Mouse (Mus musculus): Measurements from ENCODE around the gene Eif2ak3. TPM values are rescaled to one million over a fixed set of nuclear protein-coding genes. Genes with fewer than 3 reads are reported as not detected.
A peak's percentile ranks its signal among the peaks of the same experiment; 100 is the strongest.

Eif2ak3 gene
- polyA plus RNA-seq, 1 experiment from 2014 or later: 4.0 TPM

GRCm38 (mm10) chr6:70899594-70900003 lies 55.3 kb downstream of the Eif2ak3 start:
- no peak for ATAC-seq (ENCODE audit: insufficient read depth)
- 66% methylated on average over 8 of the region's 8 CpGs for WGBS (ENCODE audit: insufficient replicate concordance)
- Histone ChIP-seq H3K4me3 (replicated peaks) (no peak overlapping the region), H3K4me2 (no peak overlapping the region), H3K27me3 (no peaks in the 10 kb centered on the region), H3K9ac (no peak overlapping the region), H3K4me1 (replicated peaks) (no peaks in the 10 kb centered on the region), H3K9me3 (replicated peaks) (no peaks in the 10 kb centered on the region), H3K36me3 (replicated peaks) (peaks cover 60% of the 10 kb centered on the region), H3K27ac (replicated peaks) (no peak overlapping the region)

- 35% methylated on average over 5 of the region's 5 CpGs for WGBS (ENCODE audit: insufficient replicate concordance)
- Histone ChIP-seq H3K4me2 (no peak overlapping the region), H3K9me3 (replicated peaks) (no peaks in the 10 kb centered on the region), H3K27ac (replicated peaks) (no peak overlapping the region), H3K4me3 (replicated peaks) (no peak overlapping the region), H3K9ac (no peak overlapping the region), H3K36me3 (replicated peaks) (peaks cover 48% of the 10 kb centered on the region), H3K27me3 (no peaks in the 10 kb centered on the region), H3K4me1 (replicated peaks) (no peaks in the 10 kb centered on the region)
- ATAC-seq (ENCODE audit: insufficient read depth): peak; percentile 63
These were observed 59.4 kb downstream of the Eif2ak3 start for GRCm38 (mm10) chr6:70903689-70904088.

GRCm38 (mm10) chr6:70909572-70909971 lies 65.3 kb downstream of the Eif2ak3 start:
- Histone ChIP-seq H3K9ac (no peak overlapping the region), H3K27me3 (peaks cover 43% of the 10 kb centered on the region), H3K4me1 (replicated peaks) (no peaks in the 10 kb centered on the region), H3K9me3 (replicated peaks) (no peaks in the 10 kb centered on the region), H3K27ac (replicated peaks) (no peak overlapping the region), H3K4me2 (no peak overlapping the region), H3K36me3 (replicated peaks) (peaks cover 10% of the 10 kb centered on the region), H3K4me3 (replicated peaks) (no peak overlapping the region)
- 78% methylated on average over 7 of the region's 7 CpGs for WGBS (ENCODE audit: insufficient replicate concordance)
- ATAC-seq (ENCODE audit: insufficient read depth): no peak

- no peak overlapping the region for H3K4me3 ChIP-seq (replicated peaks)
- H3K9ac ChIP-seq: no peak overlapping the region
- peaks cover 43% of the 10 kb centered on the region for H3K27me3 ChIP-seq
- H3K27ac ChIP-seq (replicated peaks): no peak overlapping the region
- 51% methylated on average over 4 of the region's 4 CpGs for WGBS (ENCODE audit: insufficient replicate concordance)
- H3K4me2 ChIP-seq: no peak overlapping the region
- ATAC-seq (ENCODE audit: insufficient read depth): no peak
- no peaks in the 10 kb centered on the region for H3K9me3 ChIP-seq (replicated peaks)
- H3K4me1 ChIP-seq (replicated peaks): no peaks in the 10 kb centered on the region
- peaks cover 7% of the 10 kb centered on the region for H3K36me3 ChIP-seq (replicated peaks)
These were observed 66.0 kb downstream of the Eif2ak3 start for GRCm38 (mm10) chr6:70910285-70910684.

GRCm38 (mm10) chr6:70911668-70912395 lies 67.5 kb downstream of the Eif2ak3 start:
- Histone ChIP-seq H3K4me3 (replicated peaks) (no peak overlapping the region), H3K36me3 (replicated peaks) (no peaks in the 10 kb centered on the region), H3K9me3 (replicated peaks) (no peaks in the 10 kb centered on the region), H3K4me2 (peak overlapping the region; percentile 37), H3K27ac (replicated peaks) (no peak overlapping the region), H3K27me3 (peaks cover 43% of the 10 kb centered on the region), H3K9ac (no peak overlapping the region), H3K4me1 (replicated peaks) (no peaks in the 10 kb centered on the region)
- 19% methylated on average over 20 of the region's 20 CpGs for WGBS (ENCODE audit: insufficient replicate concordance)
- no peak for ATAC-seq (ENCODE audit: insufficient read depth)

GRCm38 (mm10) chr6:70912396-70912765 lies 68.1 kb downstream of the Eif2ak3 start:
- peaks cover 43% of the 10 kb centered on the region for H3K27me3 ChIP-seq
- no peak overlapping the region for H3K4me3 ChIP-seq (replicated peaks)
- no peak overlapping the region for H3K9ac ChIP-seq
- H3K27ac ChIP-seq (replicated peaks): no peak overlapping the region
- no peaks in the 10 kb centered on the region for H3K4me1 ChIP-seq (replicated peaks)
- 59% methylated on average over 7 of the region's 7 CpGs for WGBS (ENCODE audit: insufficient replicate concordance)
- no peak overlapping the region for H3K4me2 ChIP-seq
- no peak for ATAC-seq (ENCODE audit: insufficient read depth)
- H3K9me3 ChIP-seq (replicated peaks): no peaks in the 10 kb centered on the region
- no peaks in the 10 kb centered on the region for H3K36me3 ChIP-seq (replicated peaks)

- Histone ChIP-seq H3K4me3 (replicated peaks) (no peak within 1 kb of the TSS), H3K9me3 (replicated peaks) (no peaks in the 10 kb centered on the region), H3K27ac (replicated peaks) (no peak within 1 kb of the TSS), H3K4me1 (replicated peaks) (no peaks in the 10 kb centered on the region), H3K27me3 (peaks cover 24% of the 10 kb centered on the region), H3K36me3 (replicated peaks) (no peaks in the 10 kb centered on the region), H3K4me2 (no peak within 1 kb of the TSS), H3K9ac (no peak within 1 kb of the TSS)
- WGBS (ENCODE audit: insufficient replicate concordance): 57% methylated on average over 3 of the region's 3 CpGs
- ATAC-seq (ENCODE audit: insufficient read depth): no peak
These were observed 74.5 kb downstream of the Eif2ak3 start, which contains the start of gene Tex37 for GRCm38 (mm10) chr6:70918827-70919226. Tex37 (minus strand) TSS chr6:70918927.

- no peak overlapping the region for H3K27ac ChIP-seq (replicated peaks)
- H3K4me1 ChIP-seq (replicated peaks): no peaks in the 10 kb centered on the region
- no peak overlapping the region for H3K9ac ChIP-seq
- H3K27me3 ChIP-seq: peaks cover 23% of the 10 kb centered on the region
- no peak for ATAC-seq (ENCODE audit: insufficient read depth)
- H3K9me3 ChIP-seq (replicated peaks): no peaks in the 10 kb centered on the region
- H3K4me2 ChIP-seq: peak overlapping the region; percentile 32
- H3K36me3 ChIP-seq (replicated peaks): no peaks in the 10 kb centered on the region
- WGBS (ENCODE audit: insufficient replicate concordance): 13% methylated on average over 22 of the region's 22 CpGs
- H3K4me3 ChIP-seq (replicated peaks): no peak overlapping the region
These were observed 77.2 kb downstream of the Eif2ak3 start for GRCm38 (mm10) chr6:70921274-70922074.

- H3K4me3 ChIP-seq (replicated peaks): no peak overlapping the region
- ATAC-seq (ENCODE audit: insufficient read depth): no peak
- no peaks in the 10 kb centered on the region for H3K9me3 ChIP-seq (replicated peaks)
- no peak overlapping the region for H3K4me2 ChIP-seq
- WGBS (ENCODE audit: insufficient replicate concordance): 57% methylated on average over 2 of the region's 2 CpGs
- no peaks in the 10 kb centered on the region for H3K27me3 ChIP-seq
- H3K27ac ChIP-seq (replicated peaks): no peak overlapping the region
- no peaks in the 10 kb centered on the region for H3K4me1 ChIP-seq (replicated peaks)
- H3K9ac ChIP-seq: no peak overlapping the region
- H3K36me3 ChIP-seq (replicated peaks): no peaks in the 10 kb centered on the region
These were observed 87.5 kb downstream of the Eif2ak3 start for GRCm38 (mm10) chr6:70931801-70932200.

GRCm38 (mm10) chr6:70953274-70953673 lies 109.0 kb downstream of the Eif2ak3 start:
- peaks cover 5% of the 10 kb centered on the region for H3K4me1 ChIP-seq (replicated peaks)
- no peaks in the 10 kb centered on the region for H3K9me3 ChIP-seq (replicated peaks)
- peaks cover 72% of the 10 kb centered on the region for H3K27me3 ChIP-seq
- no peak overlapping the region for H3K4me3 ChIP-seq (replicated peaks)
- 59% methylated on average over 7 of the region's 7 CpGs for WGBS (ENCODE audit: insufficient replicate concordance)
- H3K36me3 ChIP-seq (replicated peaks): no peaks in the 10 kb centered on the region
- H3K27ac ChIP-seq (replicated peaks): no peak overlapping the region
- no peak for ATAC-seq (ENCODE audit: insufficient read depth)
- no peak overlapping the region for H3K9ac ChIP-seq
- H3K4me2 ChIP-seq: no peak overlapping the region

- Histone ChIP-seq H3K9ac (no peak overlapping the region), H3K4me3 (replicated peaks) (no peak overlapping the region), H3K27me3 (peaks cover 79% of the 10 kb centered on the region), H3K36me3 (replicated peaks) (no peaks in the 10 kb centered on the region), H3K4me2 (no peak overlapping the region), H3K27ac (replicated peaks) (no peak overlapping the region), H3K9me3 (replicated peaks) (no peaks in the 10 kb centered on the region), H3K4me1 (replicated peaks) (peaks cover 5% of the 10 kb centered on the region)
- no peak for ATAC-seq (ENCODE audit: insufficient read depth)
- whole genome bisulfite sequencing (ENCODE audit: insufficient replicate concordance): 7% methylated on average over 6 of the region's 6 CpGs
These were observed 109.7 kb downstream of the Eif2ak3 start for GRCm38 (mm10) chr6:70954040-70954439.

Data from liver, embryonic 15.5 days (tissue).